Mouse (Mus musculus) 416B (cell line): ENCODE data around the gene Adgrf1.

Source experiments
- DNase-seq: peaks from one replicate; pipeline ENCODE4 v3.0.0; 2011; ENCODE audit warnings: low read depth

The Adgrf1 gene

DNA sequence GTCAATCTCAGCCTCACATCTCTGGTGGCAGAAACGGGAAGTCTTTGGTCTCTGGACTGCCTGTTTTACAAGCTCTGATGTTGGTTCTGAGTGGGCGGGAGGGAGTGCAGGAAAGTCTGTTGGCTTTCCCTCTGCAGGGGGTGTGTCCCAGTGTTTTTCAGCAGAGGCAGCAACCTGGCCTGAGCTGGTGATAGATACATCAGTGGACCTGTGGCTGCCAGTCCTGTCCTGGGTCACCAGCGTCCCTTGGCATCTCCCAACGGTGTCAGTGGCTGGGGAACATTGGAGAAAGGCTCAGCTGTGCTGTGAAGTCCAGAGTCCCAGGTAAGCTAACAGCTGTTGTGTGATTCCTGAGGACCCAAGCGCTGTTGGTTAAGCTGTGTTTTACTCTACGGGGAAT is at the start of gene Adgrf1:
Gene Adgrf1 (plus strand): TSS at position 169 of the 400 bp plus-strand sequence.
- DNase-seq = peak; percentile 18

DNA sequence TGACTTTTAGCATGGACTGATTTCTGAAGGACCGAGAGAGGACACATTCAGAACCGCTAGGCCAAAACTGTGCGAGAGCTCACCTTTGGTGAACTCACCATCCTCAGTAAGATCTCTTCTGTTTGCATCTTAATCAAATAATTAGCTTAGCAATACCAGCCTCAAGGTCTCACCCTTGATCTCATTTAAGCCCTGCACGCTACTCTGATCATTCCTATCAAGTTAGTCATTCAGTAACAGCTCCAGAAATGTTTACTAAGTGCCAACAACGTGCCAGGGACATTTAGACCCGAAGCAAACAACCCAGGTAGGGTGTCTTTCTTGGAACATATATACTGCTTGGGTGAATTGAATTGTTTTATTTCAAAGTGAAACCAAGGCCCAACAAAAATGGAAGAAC is 44.0 kb upstream of the Adgrf1 start:
- DNase-seq = no peak

DNA sequence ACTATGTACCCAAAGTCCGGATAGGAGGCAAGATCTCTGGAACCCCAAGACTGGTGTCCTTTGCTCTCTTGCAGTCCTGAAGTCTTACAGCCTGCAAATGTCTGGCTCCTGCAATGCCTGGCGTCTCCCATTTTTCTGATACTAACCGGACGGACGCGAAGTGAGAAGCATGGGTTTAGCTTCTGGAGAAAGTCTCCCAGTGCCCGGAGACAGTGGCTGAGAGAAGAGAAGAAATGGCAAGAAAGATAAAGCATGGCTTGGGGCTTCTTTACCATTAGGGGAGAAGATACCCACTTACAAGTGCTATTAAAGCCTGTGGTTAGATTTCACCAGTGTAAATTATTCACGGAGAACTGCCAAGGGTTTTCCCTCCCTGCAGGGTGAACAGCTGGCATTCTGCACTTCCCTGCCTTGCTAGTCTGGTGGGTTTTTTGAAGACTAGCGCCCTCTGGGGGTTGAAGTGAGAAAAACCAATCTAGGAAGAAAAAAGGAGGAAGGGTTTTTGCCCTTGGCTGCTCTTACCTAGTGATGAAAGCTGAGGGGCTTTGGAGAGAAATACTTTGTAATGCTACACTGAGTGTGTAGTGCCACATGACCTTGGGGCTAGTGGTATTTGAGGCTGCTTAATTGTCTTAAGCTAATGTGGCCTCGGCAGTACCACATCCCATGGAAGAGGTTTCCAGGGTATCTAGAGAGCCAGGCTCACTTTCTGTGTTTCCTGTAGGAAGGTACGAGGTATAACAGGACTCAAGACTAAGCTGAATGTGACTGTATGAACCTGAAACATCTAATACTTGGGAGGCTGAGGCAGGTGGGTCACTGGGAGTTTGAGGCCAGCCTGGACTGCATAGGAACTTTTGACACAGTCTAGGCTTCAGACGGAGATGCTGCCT is 40.3 kb upstream of the Adgrf1 start:
- DNase-seq = peak; percentile 80

DNA sequence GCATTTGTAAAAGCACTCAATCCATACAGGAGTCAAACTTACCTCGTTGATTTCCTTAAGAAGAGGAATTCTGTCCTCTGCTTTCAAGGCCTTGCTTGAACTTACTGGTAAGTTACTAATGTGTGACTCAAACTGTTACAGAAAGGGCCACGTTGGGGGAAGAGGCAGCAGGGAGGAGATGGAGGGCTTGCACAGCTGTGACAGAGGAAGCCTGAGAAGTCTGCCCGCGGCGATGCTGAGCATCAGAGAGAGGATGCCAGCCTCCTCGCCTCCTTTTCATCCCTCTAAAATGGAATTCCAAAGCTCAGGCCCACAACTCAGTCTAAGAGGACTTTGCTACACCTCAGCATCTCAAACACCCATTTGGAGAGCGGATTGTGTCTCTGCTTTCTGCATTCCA is 39.3 kb upstream of the Adgrf1 start:
- DNase-seq = no peak

DNA sequence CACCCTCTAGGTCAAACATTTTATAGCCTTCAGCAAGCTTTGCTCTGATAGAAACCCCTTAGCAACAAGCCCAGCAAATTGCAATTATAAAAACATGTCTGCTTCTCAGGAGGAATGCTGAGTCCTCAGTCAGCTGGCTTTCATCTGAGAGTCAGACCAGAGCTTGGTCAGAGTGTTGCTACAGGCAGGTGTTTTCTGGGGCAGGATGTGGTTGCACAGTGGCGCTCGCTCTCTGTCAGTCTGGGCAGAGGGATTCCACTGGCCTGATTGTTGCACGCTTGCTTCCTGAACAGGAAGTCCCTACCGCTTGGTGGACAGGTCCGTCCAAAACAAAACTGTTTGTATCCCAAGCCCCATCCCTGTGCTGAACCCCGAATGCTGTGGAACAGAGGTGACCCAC is 37.4 kb upstream of the Adgrf1 start:
- peak; percentile 64 for DNase-seq

DNA sequence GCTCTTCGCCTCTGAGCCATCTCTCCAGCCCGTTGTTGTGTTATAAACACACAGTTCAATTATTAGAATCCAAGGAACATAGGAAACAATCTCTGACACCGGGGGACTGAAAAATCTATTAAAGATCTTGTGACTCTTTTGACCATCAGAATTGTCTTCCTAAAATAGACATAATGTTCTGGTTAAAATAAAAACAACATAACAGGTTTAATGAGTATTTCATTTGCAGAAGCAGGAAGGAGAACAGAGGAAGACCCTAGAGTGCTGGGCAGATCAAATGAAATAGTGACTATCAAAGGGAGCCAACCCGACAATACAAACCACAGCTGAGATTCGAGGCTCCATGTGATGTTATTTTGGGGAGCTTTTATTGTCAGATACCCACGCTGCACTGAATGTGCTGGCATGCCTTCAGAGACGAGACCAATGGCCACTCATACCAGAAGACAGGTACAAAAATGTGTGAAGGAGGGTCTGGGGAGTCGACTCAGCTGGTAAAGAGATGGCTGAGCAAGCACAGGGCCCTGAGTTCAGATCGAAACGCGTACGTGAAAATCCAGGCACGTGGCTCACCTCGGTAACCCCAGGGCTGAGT is 33.4 kb upstream of the Adgrf1 start:
- no peak for DNase-seq

DNA sequence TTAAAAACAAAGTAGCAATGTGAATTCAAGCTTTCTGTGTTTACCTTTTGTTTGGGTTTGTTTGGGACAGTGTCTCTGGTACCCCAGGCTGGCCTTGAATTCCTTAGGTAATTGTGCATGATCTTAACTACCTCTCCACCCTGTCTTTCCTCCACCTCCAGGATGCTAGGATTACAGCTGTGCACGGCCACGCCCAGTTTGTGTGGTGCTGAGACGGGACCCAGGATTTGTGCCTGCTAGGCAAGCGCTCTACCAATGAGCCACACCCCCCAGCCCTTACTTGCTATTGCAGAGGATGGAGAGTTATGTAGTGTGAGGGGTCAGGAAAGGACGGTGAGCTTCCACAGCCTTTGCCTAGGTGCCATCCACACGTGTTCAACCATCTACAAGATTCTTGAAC is 31.1 kb upstream of the Adgrf1 start:
- DNase-seq = no peak

DNA sequence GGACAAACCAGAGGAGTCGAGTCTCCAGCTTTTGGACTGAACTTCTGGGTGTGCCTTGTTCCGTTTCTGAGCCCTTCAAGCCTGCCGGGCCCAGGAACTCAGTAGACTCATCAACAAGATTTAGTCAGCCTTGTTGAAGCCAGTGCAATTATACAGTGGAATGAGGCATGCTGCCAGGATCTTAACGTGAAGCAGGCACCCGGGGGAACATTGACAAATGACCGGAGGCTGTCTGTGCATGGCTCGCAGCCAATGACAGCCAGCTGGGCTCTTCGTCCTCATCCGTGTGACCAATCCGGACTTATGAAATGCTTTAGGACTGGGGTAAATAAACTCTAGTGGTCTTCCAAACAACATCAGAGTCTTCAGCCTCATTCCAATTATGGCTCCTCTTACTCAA is 29.0 kb upstream of the Adgrf1 start:
- no peak for DNase-seq

DNA sequence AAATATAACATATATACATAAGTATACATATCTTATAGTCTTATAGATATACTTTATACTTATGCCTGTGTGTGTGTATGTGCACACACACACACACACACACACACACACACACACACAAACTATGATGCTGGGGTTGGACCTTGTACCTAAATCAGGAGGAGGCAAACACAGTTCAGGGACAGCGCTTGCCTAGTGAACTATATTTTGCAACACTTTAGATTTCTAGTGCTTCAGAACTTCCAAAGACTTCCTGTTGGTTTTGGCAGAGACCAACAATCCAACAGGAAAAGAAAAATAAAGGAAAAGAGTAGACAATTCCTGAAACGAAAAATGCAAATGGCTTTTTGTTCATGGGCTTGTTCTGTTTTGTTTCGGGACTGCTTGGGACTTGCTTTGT is 27.5 kb upstream of the Adgrf1 start:
- no peak for DNase-seq

DNA sequence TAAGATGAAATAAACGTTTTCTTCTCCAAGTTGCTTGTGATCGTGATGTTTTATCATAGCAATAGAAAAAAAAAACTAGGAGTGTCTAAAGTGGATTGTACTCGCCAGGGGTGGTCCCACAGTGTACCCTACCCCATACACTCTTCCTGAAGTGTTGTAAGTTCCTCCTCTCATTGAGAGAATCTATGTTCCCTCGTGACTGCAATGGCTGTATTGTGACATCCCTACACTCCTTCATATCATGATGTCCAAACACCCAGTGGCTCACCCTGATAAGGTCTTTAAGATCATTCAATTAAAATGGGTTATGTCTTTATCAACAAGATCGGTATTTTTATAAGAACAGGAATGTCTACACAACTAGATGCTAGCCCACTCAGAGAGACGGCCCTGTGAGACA is 24.8 kb upstream of the Adgrf1 start:
- DNase-seq = peak; percentile 23

DNA sequence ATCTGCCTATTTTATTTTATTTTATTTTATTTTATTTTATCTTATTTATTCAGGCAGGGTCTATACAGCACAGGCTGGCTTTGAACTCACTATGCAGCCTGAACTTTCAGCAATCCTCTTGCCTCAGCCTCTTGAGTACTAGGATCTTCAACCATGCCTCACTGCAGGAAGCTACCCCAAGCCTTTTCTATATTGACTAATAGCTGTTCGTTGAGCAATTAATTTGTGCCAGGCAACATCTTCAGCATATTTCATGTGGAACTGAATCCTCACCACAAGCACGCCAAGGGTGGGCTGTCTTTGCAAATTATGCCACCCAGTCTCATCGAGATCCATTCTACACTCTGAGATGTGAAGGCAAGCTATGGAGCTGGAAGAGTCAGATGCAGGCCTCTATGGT is 22.9 kb upstream of the Adgrf1 start:
- no peak for DNase-seq

DNA sequence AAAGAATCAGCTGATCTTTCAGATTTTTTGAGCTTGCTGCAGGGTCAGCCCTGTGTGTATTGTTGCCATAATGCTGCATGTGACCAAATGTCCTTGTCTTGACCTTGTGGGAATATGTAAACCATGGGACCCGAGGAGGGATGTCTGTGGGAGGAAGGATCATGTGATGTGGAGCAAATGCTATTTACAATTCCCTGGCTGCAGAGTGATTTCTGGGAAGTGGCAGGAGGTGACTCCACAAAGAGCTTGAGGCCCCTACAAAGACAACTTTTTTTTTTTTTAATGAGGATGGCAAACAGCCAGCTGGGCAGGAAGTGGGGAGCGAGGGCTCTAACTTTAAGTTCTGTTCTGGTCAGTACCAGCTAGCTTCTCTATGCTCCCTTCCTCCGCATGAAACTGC is 20.5 kb upstream of the Adgrf1 start:
- no peak for DNase-seq

DNA sequence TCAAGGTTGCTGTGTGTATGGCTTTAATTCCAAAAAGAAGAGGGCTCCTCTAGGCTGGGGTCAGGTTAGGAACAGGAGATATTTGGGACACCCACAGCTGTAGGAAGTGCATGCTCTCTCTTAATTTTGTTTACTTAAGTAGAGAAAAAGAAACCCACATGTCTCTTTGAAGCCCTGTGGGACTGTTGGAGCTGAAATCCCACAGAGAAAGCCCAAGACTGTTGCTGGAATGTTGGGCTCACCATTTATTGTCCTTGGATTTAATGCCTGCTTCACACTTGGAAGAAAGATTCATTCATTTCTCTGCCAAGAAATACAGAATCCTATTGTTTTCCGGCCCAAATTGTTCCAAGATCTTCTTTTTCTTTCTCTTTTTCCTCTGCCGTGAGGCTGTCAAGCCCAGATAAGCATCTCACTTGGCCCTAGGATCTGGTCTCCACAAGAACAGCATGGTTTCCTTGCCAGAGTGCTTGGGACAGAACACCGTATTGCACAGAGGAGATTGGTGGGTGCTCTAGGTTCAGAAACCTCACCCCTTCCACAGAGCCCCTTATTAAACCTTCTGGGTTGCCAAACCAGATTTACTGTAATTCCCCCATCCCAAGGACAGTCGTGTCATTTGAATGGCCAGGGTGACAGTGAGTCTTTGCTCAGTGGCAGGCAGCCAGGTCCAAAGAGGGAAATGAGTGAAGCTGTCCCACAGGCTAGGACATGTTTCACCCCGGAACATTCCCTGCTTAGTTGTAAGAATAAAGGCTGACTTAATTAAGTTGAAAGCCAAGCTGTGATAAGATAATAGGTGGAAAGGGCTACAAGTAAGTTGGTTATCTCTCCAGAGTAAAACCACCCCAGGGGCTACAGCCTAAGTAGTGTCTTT is 18.6 kb upstream of the Adgrf1 start:
- no peak for DNase-seq

DNA sequence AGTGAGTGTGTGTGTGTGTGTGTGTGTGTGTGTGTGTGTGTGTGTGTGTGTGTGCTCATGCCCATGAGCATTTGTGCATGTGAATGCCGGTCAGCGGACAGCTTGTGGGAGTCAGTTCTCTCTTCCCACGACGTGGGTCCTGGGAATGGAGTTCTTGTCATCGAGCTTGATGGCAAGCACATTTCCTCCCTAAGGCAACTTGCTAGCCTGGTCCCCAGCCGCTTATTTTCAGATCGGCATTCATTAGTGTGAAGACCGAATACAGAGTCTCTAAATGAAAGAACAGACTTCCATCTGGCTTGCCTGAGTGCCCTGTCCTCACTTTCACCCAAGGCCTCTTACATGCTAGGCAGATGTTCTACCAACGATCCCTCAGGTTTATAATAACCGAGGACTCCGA is 17.3 kb upstream of the Adgrf1 start:
- no peak for DNase-seq

DNA sequence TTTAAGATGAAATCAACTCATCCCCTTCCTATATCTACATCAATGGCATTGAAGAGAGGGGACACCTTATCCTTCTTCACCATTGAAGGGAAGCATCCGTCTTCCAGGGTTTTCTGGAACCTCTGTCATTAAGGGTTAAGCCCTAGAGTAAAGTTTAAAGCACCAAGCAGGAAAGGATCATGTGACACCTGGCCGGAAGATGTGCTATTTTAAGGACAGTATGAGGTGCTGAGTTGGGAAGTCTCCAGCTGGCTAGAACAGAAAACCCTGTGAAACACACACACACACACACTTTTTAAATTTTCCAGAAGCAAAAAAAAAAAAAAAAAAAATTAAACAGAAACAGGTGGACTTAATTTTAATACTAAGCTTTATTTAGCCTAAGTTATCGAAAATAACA is 15.9 kb upstream of the Adgrf1 start:
- peak; percentile 13 for DNase-seq

DNA sequence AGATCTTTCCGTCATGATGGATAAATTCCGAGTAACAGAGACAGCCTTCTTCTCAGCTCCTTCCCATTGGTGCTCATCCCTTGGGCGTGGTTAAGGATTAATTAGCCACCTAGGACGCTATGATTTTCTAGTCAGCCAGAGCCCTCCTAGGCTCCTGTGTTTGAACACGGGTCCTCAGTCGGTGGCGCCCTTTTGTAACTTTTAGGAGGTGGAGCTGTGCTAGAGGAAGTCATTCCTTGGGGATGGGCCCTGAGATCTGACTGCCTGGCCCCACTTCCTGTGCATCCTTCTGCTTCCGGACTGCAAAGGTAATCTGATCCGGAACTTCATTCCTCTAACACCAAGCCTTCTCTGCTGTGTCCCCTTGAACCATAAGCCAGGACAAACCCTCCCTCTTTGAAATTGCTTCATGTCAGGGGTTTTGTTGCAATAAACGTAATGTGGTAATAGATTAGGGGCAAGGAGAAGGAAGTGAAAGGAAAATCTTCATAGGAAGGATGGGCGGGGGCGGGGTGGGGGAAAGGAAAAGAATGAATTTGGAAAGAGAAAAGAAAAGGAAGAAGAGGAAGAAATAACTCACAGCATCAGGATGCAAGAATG is 13.5 kb upstream of the Adgrf1 start:
- no peak for DNase-seq

DNA sequence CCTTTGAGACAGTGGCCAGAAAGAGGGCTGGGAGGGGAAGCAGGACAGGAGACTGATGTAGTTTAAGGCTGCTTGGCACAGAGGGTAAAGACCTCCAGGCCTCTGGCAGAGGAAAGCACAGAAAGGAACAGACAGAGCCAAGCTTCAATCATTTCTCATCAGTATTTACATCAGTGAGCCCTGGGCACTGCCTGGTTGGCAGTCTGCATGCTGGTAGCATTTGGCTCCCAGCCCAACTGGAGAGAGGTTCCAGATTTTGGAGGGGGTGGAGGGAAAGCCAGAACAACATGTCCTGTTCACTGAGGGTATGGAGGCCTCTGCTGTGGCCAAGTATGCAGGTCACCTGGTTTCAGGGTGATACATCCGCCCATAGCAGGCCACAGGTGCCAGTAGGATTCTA is 12.4 kb upstream of the Adgrf1 start:
- no peak for DNase-seq

DNA sequence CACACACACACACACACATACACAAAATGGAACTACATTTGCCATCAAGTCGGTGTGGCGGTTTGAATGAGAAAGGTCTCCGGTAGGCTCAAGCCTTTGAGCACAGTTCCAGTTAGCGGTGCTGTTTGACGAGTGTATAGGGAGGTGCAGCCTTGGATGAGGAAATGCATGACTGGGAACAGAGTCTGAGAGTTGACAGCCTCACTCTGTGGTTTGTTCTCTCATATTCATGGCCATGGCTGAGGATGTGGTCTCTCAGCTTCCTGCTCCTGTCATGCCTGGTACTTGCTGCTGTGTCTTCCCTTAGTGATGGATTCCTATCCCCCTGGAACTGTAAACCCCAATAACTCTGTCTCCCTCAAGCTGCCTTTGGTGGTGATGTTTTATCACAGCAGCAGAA is 8.2 kb upstream of the Adgrf1 start:
- peak; percentile 52 for DNase-seq

DNA sequence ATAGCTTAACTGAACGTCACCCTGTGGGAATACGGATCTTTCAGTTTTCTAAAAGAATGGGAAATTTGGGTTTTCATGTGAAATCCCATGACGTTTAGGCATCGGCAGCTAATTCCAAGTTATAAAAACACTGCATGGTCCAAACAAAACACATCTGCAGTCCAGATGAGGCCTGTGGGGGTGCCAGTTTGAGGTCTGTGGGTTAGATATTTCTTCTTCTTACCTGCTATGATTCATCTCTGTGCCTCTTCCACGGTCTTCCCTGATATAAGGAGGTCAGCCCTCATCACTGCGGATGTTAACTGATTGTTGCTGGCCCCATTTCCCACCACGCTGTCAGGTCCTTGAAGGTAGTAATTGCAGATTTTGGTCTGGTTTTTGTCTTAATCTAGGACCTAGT is 5.4 kb upstream of the Adgrf1 start:
- DNase-seq = no peak

DNA sequence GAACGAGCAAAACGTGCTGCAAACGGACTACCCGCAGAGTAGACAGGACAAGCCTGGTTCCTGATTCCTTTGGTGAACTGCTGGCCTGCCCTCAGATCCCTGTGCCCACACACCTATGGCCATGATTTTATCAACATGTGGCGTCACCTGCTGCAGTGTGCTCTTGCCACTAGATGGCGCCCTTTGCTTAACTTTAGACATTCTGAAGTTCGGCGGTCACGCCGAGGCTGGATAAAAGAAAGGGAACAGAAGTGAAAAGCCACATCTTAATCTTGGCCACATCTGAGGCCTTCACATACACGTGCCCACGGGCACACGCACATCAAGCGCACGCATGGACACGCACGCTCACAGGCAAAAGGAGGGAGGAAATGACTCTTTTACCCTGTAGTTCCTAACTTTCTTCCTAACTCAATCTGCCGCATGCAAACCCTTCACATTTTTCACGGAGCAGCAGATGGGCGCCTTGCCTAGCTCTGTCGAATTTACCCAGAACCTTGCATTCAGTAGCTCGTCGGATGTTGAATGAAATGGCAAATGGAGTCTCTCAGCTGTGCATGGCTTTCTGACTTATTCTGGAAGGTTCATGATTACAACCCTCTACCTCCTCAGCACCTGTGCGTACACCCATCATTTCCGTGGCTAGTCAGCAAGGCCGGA is 4.8 kb upstream of the Adgrf1 start:
- DNase-seq = peak; percentile 87

DNA sequence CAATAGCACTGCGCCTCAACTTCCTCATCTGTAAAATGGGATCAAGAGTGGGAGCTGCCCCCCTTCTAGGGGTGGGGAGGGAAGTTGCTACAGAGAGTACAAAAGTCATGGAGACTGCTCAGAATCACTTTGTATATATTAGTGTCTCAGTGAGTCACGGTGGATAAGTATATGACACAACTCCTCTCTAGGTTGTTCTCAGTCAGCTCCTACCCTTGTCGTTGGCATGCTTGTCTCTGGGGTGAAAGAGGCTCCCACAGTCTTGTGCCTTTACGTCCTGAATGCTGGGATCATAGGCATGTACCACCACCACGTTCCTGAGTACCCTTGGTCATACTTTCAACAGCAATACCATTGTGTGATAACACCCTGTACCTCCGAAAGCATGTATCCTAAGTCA is 4.2 kb upstream of the Adgrf1 start:
- no peak for DNase-seq

DNA sequence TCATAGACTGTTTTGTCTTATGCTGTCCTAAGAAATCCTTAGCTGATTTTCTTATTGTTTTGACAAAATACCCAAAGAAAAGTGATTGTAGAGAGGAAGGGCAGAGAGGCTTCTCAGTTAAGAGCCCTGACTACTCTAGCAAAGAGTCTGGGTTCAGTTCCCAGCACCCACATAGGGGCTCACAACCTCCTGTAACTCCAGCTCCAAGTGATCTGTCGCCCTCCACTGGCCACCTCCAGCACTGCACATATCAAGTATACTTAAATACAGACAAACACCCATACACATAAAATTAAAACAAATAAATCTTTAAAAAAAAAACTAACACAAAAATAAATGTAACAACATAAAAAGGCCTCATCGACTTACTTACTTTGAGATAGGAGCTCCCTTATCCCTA is 3.5 kb upstream of the Adgrf1 start:
- no peak for DNase-seq
